Mouse (Mus musculus) stomach, embryonic 14.5 days (tissue): ENCODE data around the gene Trappc3. TPM values are rescaled to one million over a fixed set of nuclear protein-coding genes. Genes with fewer than 3 reads are reported as not detected.
"Not testable (repeated sequence)": the region's sequence is repeated elsewhere in the genome, so short reads cannot be mapped to it uniquely, and the experiment has no call there.

ENCODE experiments used
- ATAC-seq: fragments of 200-750 bp; cut with Nextera tagmentation; 2 replicates; pipeline ENCODE4 v1.8.0; 2017; ENCODE audit warnings: low read depth, moderate TSS enrichment; ENCODE audit not compliant: insufficient number of reproducible peaks, insufficient read depth, low FRiP score
- H3K27ac ChIP-seq: fragments of 300-500 bp; sonication (generic); 2 replicates; pipeline ENCODE4 v1.5.1; 2014; ENCODE audit warnings: mild to moderate bottlenecking, low read length, moderate library complexity, mixed read lengths
- H3K27me3 ChIP-seq: fragments of 300-500 bp; sonication (generic); 2 replicates; pipeline ENCODE4 v1.6.1; 2014; ENCODE audit warnings: low read length, control low read depth, mixed read lengths; ENCODE audit not compliant: control insufficient read depth, insufficient read depth
- H3K36me3 ChIP-seq: fragments of 300-500 bp; sonication (generic); 2 replicates; pipeline ENCODE4 v1.6.1; 2014; ENCODE audit warnings: mild to moderate bottlenecking, control low read depth, low read length, moderate library complexity, mixed read lengths; ENCODE audit not compliant: control insufficient read depth, insufficient read depth
- H3K4me1 ChIP-seq: fragments of 300-500 bp; sonication (generic); 2 replicates; pipeline ENCODE4 v1.6.1; 2014; ENCODE audit warnings: low read length, control low read depth, mixed read lengths; ENCODE audit not compliant: control insufficient read depth, insufficient read depth
- H3K4me2 ChIP-seq: fragments of 300-500 bp; sonication (generic); replicated peaks from 2 replicates; pipeline ENCODE4 v1.6.1; 2014; ENCODE audit warnings: low read depth, low read length, control low read depth
- H3K4me3 ChIP-seq: fragments of 300-500 bp; sonication (generic); 2 replicates; pipeline ENCODE4 v1.5.1; 2014; ENCODE audit warnings: low read depth, low read length, control low read depth
- H3K9ac ChIP-seq: fragments of 300-500 bp; sonication (generic); replicated peaks from 2 replicates; pipeline ENCODE4 v1.6.1; 2014; ENCODE audit warnings: low read depth, mild to moderate bottlenecking, control low read depth, low read length, moderate library complexity, mixed read lengths
- H3K9me3 ChIP-seq: fragments of 300-500 bp; sonication (generic); 2 replicates; pipeline ENCODE4 v1.6.1; 2016; ENCODE audit warnings: low read depth, low read length, control low read depth; ENCODE audit not compliant: control insufficient read depth
- WGBS: fragments of 180-500 bp; shearing (Covaris S2); extraction: QIAGEN DNeasy Blood & Tissue Kit; methylation state at CpG from one replicate; pipeline ENCODE4 v1.1.7; 2014; 5-methylcytosine and 5-hydroxymethylcytosine counted together
- polyA plus RNA-seq: library from polyadenylated mRNA; unstranded; fragments of >200 nt; fragmentation: Nextera tagmentation; extraction: Ambion mirVana; gene quantifications from 2 replicates; pipeline ENCODE4 v1.2.1, GENCODE M21; 2014

The Trappc3 gene
- polyA plus RNA-seq: 14.7 and 17.1 TPM in 2 replicates

GRCm38 (mm10) chr4:126262119-126262807 is at the start of gene Trappc3:
Gene Trappc3, plus strand, starts transcription at chr4:126262325.
- Histone ChIP-seq H3K4me1 (peaks cover 36% of the 10 kb centered on the region), H3K9ac (peak within 1 kb of the TSS; percentile 87), H3K27me3 (no peaks in the 10 kb centered on the region), H3K4me2 (peak within 1 kb of the TSS; percentile 65), H3K27ac (peak within 1 kb of the TSS; percentile 89), H3K9me3 (no peaks in the 10 kb centered on the region), H3K4me3 (peak within 1 kb of the TSS; percentile 82), H3K36me3 (no peaks in the 10 kb centered on the region; the same call in 1 of the 2 replicates)
- under 1% methylated on average over 46 of the region's 46 CpGs for WGBS
- peak; percentile 92 for ATAC-seq

DNA sequence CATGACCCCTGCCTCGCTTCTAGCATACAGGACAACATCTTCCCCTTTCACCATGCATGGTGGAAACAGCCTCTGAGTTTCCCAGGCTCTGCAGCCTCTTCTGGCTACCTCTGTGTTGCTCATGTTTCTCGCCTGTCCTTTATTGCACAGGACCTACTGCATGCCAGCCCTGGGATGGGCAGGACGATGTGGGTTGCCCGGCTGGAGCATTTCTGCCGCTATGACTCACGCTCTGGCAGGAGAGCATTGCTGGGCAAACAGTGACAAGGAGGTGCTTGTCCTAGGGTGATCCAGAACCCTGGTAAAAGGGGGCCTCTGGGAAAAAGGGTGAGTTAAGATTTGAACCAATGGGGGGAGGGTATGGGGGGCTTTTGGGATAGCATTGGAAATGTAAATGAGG is 44.4 kb upstream of the Trappc3 start:
- no peak overlapping the region for H3K27ac ChIP-seq

GRCm38 (mm10) chr4:126219540-126219939 is 42.6 kb upstream of the Trappc3 start:
- H3K9me3 ChIP-seq, H3K4me1 ChIP-seq, H3K36me3 ChIP-seq, H3K9ac ChIP-seq, H3K27me3 ChIP-seq, ATAC-seq, H3K4me2 ChIP-seq, H3K4me3 ChIP-seq, H3K27ac ChIP-seq: not testable (repeated sequence)
- WGBS: 71% methylated on average over 3 of the region's 3 CpGs

More for the DNA sequence above, 44.4 kb upstream of the Trappc3 start:
- Histone ChIP-seq H3K9ac (no peak overlapping the region), H3K4me1 (no peaks in the 10 kb centered on the region), H3K4me3 (no peak overlapping the region), H3K9me3 (no peaks in the 10 kb centered on the region), H3K27me3 (no peaks in the 10 kb centered on the region), H3K36me3 (no peaks in the 10 kb centered on the region), H3K4me2 (no peak overlapping the region)
- no peak for ATAC-seq
- 80% methylated on average over 6 of the region's 6 CpGs for WGBS

- H3K4me3 ChIP-seq: no peak overlapping the region
- no peaks in the 10 kb centered on the region for H3K4me1 ChIP-seq
- no peak overlapping the region for H3K27ac ChIP-seq
- H3K9me3 ChIP-seq: no peaks in the 10 kb centered on the region
- no peaks in the 10 kb centered on the region for H3K27me3 ChIP-seq
- H3K9ac ChIP-seq: no peak overlapping the region
- H3K4me2 ChIP-seq: no peak overlapping the region
- H3K36me3 ChIP-seq: no peaks in the 10 kb centered on the region
- ATAC-seq: no peak
- 89% methylated on average over 10 of the region's 10 CpGs for WGBS
Observed at GRCm38 (mm10) chr4:126220045-126220444, 42.1 kb upstream of the Trappc3 start.

DNA sequence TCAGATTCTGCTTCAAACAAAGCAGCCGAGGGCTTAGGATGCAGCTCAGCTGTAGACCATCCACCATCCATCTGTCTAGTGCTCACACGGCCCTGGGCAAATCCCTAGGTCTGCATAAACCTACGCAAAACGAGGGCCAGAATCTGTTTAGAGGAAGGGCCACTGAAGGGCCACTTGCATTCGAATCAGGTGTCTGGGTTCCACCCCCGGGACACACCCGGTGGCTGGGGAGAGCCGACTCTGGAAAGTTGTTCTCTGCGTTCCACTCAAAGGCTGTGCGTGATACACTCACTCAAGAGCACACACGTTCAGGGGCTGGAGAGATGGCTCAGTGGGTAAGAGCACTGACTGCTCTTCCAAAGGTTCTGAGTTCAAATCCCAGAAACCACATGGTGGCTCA is 39.5 kb upstream of the Trappc3 start:
- no peak overlapping the region for H3K27ac ChIP-seq
- H3K4me3 ChIP-seq: no peak overlapping the region
- no peak overlapping the region for H3K4me2 ChIP-seq
- WGBS: 78% methylated on average over 11 of the region's 11 CpGs
- no peaks in the 10 kb centered on the region for H3K36me3 ChIP-seq
- no peaks in the 10 kb centered on the region for H3K9me3 ChIP-seq
- ATAC-seq: no peak
- no peaks in the 10 kb centered on the region for H3K27me3 ChIP-seq
- no peaks in the 10 kb centered on the region for H3K4me1 ChIP-seq
- H3K9ac ChIP-seq: no peak overlapping the region

GRCm38 (mm10) chr4:126226640-126227039 is 35.5 kb upstream of the Trappc3 start:
- no peak for ATAC-seq
- Histone ChIP-seq H3K9me3 (no peaks in the 10 kb centered on the region), H3K36me3 (peaks cover 9% of the 10 kb centered on the region), H3K27ac (no peak overlapping the region), H3K27me3 (no peaks in the 10 kb centered on the region), H3K4me2 (no peak overlapping the region), H3K4me1 (no peaks in the 10 kb centered on the region), H3K4me3 (no peak overlapping the region), H3K9ac (no peak overlapping the region)
- WGBS: 51% methylated on average over 12 of the region's 12 CpGs

DNA sequence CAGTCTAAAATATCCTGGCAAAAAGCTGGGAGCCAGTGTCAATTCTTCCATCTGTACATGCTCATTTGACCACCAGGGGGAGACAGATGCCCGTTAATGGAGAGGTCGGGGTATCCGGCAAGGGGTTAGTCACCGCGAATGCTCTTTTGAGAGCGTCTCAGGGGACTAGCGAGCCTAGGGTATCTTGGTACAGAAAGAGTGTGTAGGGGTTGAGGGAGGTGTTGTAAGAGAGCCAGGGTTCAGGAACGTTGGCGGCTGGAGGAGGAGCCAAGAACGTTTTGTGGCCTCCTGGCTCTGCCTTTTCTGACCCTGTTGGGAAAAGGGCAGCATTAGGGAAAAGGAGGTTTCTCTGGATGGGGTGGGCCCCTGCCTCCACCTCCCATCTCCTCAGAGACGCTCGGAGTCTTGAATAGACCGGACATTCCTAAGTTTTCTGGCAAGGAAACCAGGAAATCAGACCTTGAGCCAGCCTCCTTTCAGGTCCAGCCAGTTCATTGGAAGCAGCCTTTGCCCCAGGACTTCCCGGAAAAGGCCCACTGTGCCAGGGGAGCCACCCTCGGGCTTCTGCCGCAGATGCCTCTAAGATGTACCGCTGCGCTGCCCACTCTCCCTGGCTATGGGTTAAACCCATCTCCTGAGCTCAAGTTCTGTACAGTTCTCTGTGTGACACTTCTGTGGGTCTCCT is 34.9 kb upstream of the Trappc3 start:
- no peaks in the 10 kb centered on the region for H3K4me1 ChIP-seq
- H3K9ac ChIP-seq: no peak overlapping the region
- no peaks in the 10 kb centered on the region for H3K27me3 ChIP-seq
- peaks cover 15% of the 10 kb centered on the region for H3K36me3 ChIP-seq
- peak; percentile 80; the same call in 1 of the 2 replicates for ATAC-seq
- H3K4me2 ChIP-seq: peak overlapping the region; percentile 53
- WGBS: 7% methylated on average over 18 of the region's 18 CpGs
- H3K4me3 ChIP-seq: peak overlapping the region; percentile 8; the same call in 1 of the 2 replicates
- no peaks in the 10 kb centered on the region for H3K9me3 ChIP-seq
- no peak overlapping the region; the same call in 1 of the 2 replicates for H3K27ac ChIP-seq

DNA sequence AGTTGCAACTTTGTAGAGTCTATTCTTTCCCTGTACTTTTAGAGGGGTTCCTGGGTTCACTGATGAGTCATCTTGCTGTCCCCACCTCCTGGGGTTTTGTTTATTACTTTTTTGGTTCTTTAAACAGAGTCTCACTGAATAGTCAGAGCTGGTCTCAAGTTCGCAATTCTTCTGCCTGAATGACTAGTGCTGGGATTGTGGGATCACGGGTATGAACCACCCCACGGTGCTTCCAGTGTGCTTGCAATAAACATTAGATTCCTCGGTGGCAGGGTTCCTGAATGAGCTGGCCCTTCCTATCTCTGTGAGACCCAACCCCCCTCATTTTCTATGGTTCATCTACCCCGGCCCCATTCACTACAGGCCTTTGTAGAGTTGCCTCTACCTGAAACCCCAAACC is 34.0 kb upstream of the Trappc3 start:
- no peak overlapping the region for H3K4me2 ChIP-seq
- H3K9me3 ChIP-seq: no peaks in the 10 kb centered on the region
- no peaks in the 10 kb centered on the region for H3K4me1 ChIP-seq
- H3K36me3 ChIP-seq: peaks cover 24% of the 10 kb centered on the region
- H3K4me3 ChIP-seq: no peak overlapping the region
- no peaks in the 10 kb centered on the region for H3K27me3 ChIP-seq
- H3K27ac ChIP-seq: no peak overlapping the region
- no peak overlapping the region for H3K9ac ChIP-seq
- WGBS: 32% methylated on average over 5 of the region's 5 CpGs
- ATAC-seq: no peak
